Mouse (Mus musculus): Measurements from ENCODE around the gene Tnnt1.

Gene Tnnt1

GRCm38 (mm10) chr7:4521231-4522003, 5.2 kb upstream of the Tnnt1 start:
- no peak for DNase-seq

GRCm38 (mm10) chr7:4518487-4518886, 2.3 kb upstream of the Tnnt1 start:
- no peak for DNase-seq

- no peak for DNase-seq
These were observed 329 bp downstream of the Tnnt1 start for GRCm38 (mm10) chr7:4515853-4516252.

- no peak for DNase-seq
These were observed 2.1 kb downstream of the Tnnt1 start for GRCm38 (mm10) chr7:4513829-4514712.

- DNase-seq = no peak
These were observed 2.9 kb downstream of the Tnnt1 start for GRCm38 (mm10) chr7:4513236-4513635.

GRCm38 (mm10) chr7:4511489-4512224, 4.5 kb downstream of the Tnnt1 start:
- no peak for DNase-seq

GRCm38 (mm10) chr7:4509863-4510608, 6.1 kb downstream of the Tnnt1 start:
- no peak for DNase-seq

GRCm38 (mm10) chr7:4508739-4509116, 7.5 kb downstream of the Tnnt1 start:
- no peak for DNase-seq

- DNase-seq = no peak
These were observed 8.0 kb downstream of the Tnnt1 start for GRCm38 (mm10) chr7:4508062-4508738.

- no peak for DNase-seq
These were observed 9.0 kb downstream of the Tnnt1 start for GRCm38 (mm10) chr7:4507220-4507619.

GRCm38 (mm10) chr7:4504646-4505435, 11.3 kb downstream of the Tnnt1 start:
- no peak for DNase-seq

- DNase-seq = no peak
These were observed 12.3 kb downstream of the Tnnt1 start for GRCm38 (mm10) chr7:4503858-4504257.

- DNase-seq = no peak
These were observed 13.1 kb downstream of the Tnnt1 start for GRCm38 (mm10) chr7:4503100-4503499.

- peak; percentile 52 for DNase-seq
These were observed 13.6 kb downstream of the Tnnt1 start for GRCm38 (mm10) chr7:4502421-4503090.

GRCm38 (mm10) chr7:4501558-4502397, 14.4 kb downstream of the Tnnt1 start, which contains the start of gene Ppp1r12c:
Gene Ppp1r12c, minus strand, starts transcription at chr7:4501680.
- DNase-seq = peak; percentile 94

- peak; percentile 70 for DNase-seq
These were observed 15.2 kb downstream of the Tnnt1 start for GRCm38 (mm10) chr7:4500892-4501471.

GRCm38 (mm10) chr7:4499034-4499433, 17.1 kb downstream of the Tnnt1 start:
- no peak for DNase-seq

GRCm38 (mm10) chr7:4498251-4498650, 17.9 kb downstream of the Tnnt1 start:
- DNase-seq = no peak

GRCm38 (mm10) chr7:4497271-4497903, 18.8 kb downstream of the Tnnt1 start:
- no peak for DNase-seq
